ENCODE assay signal across 12 mouse cellular contexts in the genomic region with DNA sequence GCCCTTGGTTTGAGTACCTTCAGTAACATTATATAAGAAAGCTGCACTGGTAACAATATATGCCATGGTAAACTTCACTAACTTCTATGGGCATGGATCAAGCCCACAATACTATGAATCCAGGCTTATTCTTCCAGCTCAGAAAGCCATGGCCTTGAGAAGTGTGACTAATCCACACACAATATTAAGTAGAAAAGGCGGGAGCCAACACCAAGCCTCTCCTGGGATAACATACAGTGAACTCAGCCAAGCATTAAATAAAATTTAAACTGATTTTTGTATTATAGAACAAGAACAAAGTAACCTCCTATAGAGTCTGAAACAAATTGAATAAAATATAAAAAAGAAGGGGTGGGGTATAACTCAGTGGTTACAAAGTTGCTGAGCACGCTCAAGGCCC.
"Had no signal": no experiment of that assay in that cellular context is flagged by ENCODE, and none has a peak within 500 bp of the region (broad histone marks: within the 10 kb centered on the region; RNA-seq: fewer than 3 reads in every experiment).

No protein-coding gene starts in this region.

- DNase-seq: kidney, adult 8-10 months; kidney, postnatal 36 days; left cerebral cortex, postnatal 4 days; lung, adult 18-20 months; retina, postnatal 1 day; right cerebral cortex, postnatal 4 days; thymus, postnatal 4 days had no signal

- H3K9ac ChIP-seq: limb, embryonic 13.5 days; liver, embryonic 14.5 days; neural tube, embryonic 13.5 days had no signal

- H3K27ac ChIP-seq: kidney, postnatal 0 days; limb, embryonic 13.5 days; liver, embryonic 14.5 days; neural tube, embryonic 13.5 days had no signal

- H3K4me3 ChIP-seq: limb, embryonic 13.5 days; myocyte; neural tube, embryonic 13.5 days had no signal

- H3K4me2 ChIP-seq: limb, embryonic 13.5 days; neural tube, embryonic 13.5 days had no signal

- H3K27me3 ChIP-seq: limb, embryonic 13.5 days; neural tube, embryonic 13.5 days had no signal

- H3K4me1 ChIP-seq: neural tube, embryonic 13.5 days had no signal
